Mouse (Mus musculus): ENCODE measurements around the gene Gss.
"Not testable (repeated sequence)": the region's sequence is repeated elsewhere in the genome, so short reads cannot be mapped to it uniquely, and the experiment has no call there.

Gene Gss

DNA sequence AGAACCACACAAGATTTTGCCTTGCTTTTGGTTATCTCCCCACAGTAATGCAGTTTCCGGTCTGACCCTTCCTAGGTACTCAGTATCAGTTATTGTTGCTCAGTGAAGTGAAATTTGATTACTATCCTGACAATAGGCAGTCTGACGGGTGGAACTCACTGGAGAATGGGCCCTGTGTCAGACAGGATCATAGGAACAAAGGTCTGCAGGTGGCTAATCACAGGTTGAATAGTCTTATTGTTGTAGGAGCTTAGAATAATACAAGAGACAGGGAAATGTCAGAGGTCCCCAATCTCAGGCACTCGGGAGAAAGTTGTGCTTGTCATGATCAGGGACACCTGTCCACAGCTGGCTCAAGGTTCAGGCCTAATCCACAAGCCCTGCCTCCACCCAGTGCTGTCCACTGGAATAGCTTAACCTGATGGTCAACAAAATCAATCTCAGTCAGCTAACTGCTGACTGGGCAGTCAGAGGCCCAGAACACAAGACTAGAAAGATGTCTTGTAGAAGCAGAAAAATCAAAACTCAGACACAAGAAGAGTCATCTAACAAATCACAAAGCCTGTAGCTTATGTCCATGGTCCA lies 23.3 kb downstream of the Gss start:
- peak; percentile 7 for DNase-seq

DNA sequence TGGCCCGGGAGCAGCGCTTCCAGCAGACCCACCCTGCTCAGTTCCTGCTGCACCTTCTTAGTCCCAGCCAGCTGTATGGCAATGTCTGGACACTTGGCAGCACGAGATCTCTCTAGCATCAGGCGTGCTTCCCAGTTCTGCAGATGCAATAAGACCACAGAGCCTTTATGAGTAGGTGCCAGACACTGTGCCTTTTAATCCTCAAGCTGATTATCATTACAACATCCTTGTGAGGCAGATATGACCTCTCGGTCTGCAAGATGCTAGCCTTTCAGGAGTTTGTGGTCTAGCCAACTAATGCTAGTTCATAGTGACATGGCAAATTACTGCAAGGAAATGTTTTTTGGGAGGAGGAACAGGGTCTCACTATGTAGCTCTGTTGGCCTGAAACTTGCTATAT lies 24.9 kb downstream of the Gss start:
- DNase-seq: no peak

DNA sequence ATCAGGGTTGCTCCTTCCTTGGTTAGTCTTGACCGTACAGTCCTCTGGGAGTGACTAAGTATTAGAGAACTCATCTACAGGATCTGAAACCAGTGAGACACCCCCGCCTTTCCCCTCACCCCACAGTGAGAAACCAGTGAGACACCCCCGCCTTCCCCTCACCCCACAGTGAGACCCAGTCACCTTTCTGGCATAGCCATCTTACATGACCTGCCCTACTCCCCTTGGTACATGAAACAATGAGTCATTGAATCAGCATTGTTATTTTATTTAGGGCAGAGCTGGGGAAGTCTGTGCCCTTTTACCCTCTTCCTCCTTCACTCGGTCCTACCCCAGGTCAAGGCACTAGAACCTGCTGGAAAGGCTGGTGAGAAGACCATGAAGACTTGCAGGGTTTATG lies 29.7 kb downstream of the Gss start:
- no peak for DNase-seq

DNA sequence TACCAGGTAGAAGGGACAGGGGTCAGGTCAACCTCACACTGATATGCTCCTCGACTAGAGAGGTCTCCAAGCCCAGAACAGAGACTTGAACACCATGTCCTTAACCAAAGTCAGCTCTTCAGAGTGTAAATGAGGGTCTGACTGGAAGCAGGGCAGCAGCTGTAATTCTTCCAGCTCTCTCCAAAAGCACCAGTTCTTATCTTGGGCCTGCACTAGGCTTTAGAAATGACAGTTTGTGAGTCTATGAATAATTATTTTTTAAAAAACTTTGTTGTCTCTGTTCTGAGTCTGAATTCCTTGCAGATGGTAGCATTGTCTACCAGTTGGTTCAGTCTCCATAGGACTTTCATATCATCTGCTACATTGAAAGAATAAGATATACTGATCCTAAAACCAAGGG lies 30.4 kb downstream of the Gss start:
- DNase-seq: no peak

DNA sequence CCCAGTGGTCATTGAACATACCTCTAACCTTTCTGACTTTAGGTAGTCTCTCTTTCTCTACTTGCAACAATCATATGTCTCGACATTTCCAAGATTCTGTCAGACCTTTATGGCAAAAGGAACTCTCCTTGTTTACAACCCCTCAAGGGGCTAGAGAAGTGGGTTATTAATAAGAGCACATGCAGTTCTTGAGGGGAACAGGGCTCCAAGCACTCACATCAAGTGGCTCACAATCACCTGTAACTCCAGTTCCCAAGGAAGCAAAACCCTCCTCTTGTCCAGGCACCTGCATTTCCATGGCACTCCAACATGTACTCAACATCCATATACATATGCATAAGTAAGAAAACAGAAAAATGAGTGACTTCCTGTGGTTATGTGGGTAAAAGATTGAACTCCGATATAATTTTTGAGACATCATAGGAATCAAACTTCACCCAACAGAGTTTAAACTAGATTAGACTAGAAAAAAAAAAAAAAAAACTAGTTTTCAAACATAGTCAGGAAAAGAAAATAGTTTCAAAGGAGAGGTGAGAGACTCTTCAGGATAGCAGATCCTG lies 38.1 kb downstream of the Gss start:
- DNase-seq: no peak

DNA sequence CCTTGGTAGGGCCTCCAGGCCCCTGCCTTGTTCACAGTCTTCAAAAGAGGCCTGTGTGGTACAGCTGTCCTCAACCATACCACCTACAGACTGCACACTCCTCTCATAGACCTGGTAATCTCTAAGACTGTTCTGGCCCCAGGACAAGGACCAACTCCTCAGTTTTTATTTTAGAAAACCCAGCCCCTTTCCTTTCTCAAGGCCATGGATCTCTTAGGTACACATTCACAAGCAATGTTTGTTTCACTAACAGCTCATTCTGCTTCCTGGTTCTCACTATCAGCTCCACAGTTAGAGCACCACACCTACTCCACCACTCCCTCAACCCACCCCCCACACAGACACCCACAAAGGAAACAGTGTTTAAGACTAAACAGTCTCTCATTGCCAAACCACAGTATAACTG lies 39.7 kb downstream of the Gss start:
- no peak for DNase-seq

DNA sequence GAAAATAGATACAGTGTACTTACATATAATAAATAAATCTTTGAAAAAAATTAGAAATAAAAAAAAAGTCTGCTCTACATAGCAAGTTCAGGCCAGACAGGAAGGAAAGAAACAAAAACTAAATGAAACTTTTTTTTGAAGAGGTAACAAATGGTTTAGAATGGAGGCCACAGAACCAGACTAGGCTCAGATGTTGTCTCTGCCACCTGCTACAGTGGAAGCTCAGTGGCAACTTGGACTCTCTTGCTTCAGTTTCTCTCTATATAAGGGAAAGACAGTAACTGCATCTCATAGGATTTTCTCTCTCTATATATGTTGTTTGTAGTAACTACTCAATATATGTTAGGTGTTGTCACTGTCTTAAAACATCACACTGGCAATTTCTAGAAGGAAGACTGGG lies 40.3 kb downstream of the Gss start:
- DNase-seq: no peak

DNA sequence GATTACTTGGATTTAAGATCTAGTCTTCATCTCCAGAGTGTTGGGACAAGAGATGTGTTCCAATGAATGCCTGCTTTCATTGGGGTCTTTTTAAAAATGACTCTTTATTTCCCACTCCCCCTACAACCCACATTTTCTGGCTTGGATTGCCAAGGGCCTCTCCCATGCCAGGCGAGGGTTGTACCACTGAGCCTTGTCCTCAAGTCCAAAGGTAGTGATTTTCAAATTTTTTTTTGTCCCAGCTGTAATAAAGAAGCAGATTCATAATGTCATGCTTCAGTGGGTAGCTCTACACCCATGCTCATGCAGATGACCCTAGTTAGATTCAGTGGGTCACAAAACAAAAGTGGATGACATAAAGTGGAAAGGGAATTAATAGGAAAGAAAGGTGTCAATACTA lies 45.7 kb downstream of the Gss start:
- no peak for DNase-seq

DNA sequence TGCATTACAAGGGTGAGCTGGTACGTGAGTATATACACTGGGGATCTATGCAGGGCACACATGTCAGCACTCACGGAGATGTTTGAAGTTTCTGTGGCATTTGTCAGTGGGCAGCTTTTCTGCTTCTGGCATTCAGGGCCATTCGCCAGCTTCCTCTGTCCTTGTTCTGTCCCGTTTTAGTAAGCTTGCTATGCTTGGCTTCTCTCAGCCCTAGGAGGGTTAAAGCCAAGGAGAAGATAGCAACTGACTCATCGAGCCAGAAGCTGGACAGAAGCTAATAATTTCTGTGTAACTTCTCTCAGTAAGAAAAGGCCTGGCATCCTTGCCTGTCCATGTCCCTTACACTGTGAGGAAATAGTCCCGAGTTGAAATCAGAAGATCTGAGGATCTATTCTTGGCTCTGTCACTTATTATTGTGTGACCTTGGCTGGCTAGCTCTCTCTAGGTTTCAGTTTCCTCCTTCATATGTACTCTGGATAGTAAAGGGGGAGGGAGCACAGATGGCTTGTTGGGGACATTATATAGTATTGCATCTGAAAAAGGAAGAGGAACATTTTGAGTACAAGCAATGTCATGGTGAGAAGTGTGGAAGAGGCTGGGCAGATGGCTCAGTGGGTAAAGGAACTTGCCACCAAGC lies 51.7 kb downstream of the Gss start:
- DNase-seq: no peak

DNA sequence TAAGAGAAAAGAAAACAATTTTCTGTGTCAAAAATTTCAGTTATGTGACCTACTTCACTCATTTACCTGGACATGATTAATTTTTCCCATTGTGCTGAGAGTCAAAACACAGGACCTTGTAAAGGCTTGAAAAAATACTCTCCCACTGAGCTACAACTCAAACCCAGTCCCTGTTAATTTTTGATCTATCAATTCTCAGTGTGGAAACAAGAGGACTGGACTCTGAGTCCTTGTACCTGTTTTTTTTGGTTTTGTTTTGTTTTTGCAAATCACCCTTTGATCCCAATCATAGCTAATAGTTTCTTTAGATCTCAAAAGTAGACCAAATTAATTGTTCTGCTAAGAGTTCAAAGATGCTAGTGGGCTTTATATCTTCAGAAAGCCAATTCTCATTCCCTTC lies 52.9 kb downstream of the Gss start:
- DNase-seq: no peak

DNA sequence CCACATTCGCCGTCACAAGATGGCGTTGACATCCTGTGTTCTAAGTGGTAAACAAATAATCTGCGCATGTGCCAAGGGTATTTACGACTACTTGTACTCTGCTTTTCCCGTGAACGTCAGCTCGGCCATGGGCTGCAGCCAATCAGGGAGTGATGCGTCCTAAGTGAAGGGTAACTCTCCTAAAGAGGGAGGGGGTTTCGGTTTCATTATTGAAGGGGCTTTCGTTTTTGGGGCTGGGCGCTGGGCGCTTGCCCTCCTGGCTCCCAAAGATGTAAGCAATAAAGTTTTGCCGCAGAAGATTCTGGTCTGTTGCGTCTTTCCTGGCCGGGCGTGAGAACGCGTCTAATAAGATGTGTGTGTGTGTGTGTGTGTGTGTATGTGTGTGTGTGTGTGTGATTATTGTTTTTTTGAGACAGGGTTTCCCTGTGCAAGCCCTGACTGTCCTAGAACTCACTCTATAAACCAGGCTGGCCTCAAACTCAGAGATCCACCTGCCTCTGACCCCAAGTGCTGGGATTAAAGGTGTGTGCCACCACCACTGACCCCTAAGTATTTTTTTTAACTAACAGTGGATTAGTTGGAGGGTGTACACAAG lies 54.0 kb downstream of the Gss start:
- not testable (repeated sequence) for DNase-seq

DNA sequence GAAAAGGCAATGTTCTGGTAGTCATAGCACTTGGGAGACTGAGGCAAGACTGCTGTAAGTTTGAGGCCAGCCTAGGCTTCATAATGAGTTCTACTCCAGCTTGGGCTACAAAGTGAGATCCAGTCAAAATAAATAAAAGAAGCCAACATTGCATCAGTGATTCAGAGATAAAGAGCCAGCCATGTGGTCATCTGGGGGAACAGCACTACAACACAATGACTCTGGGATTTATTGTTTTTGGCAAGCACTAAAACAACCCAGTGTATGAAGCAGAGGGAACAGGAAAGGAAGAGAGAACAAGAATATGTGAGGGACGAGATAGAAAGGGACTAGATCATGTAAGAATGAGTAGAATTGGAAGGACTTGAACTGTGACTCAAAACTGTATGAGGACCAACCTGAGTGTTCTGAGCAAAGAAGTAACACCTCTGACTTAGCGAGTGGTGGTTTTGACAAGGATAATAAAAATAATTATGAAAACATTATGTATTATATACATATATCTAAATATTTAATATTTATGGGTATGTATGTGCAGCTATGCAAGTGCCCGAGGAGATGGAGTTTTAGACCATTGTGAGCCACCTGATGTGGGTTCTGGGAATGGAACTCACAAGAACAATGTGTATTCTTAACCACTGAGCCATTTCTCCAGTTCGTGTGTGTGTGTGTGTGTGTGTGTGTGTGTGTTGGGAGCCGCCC lies 54.7 kb downstream of the Gss start:
- peak; percentile 3 for DNase-seq

DNA sequence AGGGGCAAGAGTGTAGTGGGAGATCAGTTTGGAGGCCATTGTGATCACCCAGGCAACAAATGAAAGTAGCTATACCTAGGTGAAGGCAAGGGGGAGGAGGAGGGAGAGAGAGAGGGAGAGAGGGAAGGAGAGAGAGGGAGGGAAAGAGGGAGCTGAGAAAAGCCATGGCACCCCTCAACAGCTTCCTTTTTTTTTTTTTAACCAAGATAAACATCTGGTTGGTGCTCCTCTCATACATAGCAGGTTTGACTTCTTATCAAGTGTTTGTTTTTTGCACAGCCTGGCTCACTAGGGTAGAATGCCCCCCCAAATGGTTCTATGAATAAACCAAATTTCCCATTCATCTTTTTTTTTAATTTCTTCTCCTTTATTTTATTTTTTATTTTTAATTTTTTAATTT lies 56.3 kb downstream of the Gss start:
- no peak for DNase-seq

DNA sequence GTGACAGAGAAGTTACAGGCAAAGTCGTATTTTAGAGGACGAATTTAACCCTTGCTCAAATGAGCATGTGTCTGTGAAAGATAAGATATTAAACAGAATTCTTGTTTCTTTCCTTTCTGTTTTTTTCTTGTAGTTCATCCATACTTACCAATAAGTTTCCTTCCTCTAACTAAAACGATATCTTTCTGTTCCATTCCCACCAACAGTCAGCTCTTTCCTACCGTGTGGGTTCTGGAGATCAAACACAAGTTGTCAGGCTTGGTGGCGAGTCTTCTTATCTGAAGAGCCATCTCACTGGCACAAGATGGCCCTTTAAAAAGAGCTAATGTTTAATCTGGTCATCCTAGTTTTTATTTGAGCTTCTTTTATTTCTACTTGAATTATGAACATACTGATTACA lies 65.2 kb downstream of the Gss start:
- no peak for DNase-seq

DNA sequence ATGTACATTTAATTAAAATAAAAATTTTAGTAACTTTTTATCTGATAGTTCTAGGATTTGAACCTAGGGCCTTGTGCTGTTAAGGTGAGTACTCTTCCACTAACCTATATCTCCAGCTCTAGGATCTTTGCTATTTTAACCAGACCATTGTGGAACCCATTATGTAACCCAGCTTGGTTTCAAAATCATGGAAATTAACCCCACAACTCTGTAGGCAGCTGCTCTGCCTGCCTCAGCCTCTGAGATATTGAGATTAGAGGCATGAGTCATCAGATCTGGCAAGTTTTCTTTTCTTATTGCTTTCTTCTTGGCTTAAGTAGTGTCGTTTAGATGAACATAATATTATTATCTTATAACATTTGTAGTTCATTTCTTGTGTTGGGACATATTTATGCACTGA lies 68.2 kb downstream of the Gss start:
- DNase-seq: no peak

DNA sequence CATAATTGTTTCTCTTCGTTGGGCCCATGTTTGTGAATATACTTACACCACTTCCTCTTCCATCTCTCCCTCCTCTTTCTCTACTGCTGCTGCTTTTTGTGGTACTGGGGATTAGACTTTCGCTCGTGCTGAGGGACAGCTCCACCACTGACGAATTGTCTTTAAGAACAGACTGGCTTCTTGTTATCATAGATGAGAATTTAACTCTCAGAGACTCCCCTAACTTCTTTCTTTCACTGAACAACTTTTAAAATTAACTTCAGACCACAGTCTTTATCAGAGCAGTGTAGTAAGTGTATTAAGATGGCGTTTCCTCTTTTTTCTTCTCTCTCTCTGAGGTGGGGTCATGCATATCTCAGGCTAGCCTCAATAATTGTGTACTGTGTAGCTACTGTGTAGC lies 68.9 kb downstream of the Gss start:
- no peak for DNase-seq

DNA sequence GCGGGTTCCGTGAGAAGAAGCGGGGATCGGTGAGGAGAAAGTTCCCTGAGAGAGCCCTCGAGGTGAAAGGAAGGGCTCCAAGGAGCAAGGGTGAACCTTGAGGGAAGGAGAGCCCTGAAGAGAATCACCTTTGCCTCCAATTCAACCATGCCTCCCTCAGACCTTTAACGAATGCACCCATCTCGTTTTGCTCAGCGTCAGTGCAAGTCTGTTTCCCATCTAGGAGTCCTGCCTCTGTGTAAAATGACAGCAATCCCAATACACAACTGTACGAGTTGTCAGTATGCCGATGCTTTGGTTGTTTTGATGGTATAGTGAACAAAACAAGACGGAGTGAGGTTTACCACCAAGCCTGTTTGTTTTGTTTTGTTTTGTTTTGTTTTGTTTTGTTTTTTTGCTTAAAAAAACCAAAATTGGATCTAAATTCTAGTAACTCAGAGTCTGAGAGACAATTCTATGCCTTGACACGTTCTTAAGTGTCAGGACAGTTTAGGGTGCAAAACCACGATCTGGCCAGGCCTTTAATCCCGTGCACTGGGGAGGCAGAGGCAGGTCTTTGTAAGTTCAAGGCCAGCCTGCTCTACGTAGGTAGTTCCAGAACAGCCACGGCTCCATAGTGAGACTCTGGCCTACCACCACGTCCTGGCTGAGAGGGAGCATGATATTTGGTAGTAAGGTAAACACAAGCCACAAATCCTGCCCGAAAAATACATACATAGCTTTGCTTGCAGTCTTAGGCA lies 73.9 kb downstream of the Gss start:
- DNase-seq: no peak

DNA sequence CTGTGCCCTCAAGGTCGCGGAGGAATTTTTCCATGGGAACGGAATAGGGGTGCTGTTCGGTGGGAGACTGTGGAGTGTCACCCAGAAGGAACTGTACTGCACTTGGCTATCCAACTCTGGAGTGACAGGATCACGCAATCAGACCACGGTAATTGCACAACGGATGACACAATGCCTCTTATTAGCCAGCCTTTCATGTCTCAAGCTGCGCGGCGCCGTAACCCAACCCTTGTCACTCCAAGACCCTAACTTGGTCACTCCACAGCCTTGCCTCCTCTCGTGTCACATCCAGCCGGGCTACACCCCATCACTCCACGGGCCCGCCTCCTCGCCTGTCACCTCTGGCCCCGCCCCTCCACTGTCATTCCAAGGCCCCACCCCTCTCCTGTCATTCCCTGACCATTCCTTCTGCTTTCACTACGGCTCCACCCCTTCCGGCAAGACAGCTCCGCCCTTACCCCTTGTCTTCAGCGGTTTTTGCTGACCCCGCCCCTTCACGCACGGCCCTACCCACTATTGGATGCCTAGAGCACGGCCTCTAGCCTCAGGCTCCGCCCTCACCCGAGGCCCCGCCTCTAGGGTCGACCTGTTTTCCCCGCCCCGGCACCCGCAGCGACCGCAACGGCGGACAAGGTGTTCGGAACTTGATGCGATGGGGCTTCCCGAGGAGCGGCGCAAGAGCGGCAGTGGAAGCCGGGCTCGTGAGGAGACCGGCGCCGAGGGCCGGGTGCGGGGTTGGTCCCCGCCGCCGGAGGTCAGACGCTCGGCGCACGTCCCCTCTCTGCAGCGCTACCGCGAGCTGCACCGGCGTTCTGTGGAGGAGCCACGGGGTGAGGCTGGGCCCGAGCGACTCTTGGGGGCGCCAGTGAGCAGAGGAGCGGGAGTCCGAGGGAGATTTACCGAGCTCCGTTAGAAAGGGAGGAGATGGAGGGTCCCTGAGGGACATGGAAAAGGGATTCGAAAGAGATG lies 74.9 kb downstream of the Gss start, which contains the start of the genes Acss2 and Ggt7:
TSS of gene Acss2 (plus strand) at position 494 of the 969 bp plus-strand sequence.
TSS of gene Ggt7 (minus strand) at position 783 of the 969 bp plus-strand sequence.
- peak; percentile 99 for DNase-seq

DNA sequence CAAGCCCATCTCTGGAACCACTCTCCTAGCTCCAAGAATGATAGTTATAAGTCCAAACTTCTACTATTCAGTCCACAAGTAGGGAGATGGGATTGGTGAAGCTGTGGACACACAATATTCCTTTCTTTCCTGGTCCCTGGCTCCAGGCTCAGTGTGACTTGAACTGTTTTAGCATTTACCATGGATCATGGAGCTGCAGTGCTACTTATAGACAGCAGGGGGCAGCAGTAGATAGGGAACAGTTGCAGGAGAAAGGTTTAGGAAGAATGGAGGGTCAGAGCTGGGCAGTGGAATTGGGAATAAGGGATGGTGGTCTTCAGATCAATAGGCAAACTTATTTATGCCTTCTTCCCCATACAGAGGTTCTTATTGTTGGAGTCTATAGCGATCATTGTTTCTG lies 76.7 kb downstream of the Gss start:
- peak; percentile 87 for DNase-seq

DNA sequence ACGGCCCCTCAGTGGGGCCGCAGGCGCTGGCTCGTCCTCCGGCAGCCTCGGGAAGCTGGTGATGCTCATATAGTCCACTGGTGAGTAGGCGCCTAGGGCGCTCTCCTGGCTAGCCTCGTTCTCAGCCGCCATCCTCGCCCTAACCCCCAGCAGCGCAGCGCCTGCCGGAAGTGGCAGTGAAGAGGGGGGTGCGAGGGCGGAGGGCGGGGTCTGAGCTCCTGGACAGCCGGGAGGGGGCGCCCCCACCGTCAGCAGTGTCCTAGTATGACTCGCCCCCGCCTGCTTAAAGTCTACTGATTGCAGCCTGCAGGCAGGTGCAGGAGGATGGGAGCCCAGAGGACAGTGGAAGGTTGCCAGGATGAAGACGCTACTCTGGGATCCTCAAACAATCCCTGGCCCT lies 77.9 kb downstream of the Gss start:
- DNase-seq: peak; percentile 84

DNA sequence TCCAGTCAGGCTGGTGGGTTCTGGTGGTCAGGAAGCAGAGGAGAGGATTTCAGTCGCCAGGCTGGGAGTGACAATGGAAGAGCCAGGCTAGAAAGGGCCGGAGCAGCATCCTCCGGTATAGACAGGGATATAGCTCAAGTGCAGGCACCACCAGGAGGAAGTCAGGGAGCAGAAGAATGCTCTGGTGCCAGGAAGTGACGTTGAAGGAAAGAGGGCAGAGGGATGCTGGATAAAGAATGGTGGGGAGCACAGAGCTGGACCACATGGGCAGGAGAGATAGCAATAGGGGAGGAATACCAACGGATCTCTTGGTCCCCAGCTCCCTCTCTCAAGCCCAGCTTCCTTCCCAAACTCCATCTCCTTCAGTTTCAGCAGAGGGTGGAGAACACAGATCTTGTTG lies 79.1 kb downstream of the Gss start:
- no peak for DNase-seq
